Mouse (Mus musculus) MEL (cell line): ENCODE results near the gene Cdr2l.

Experiments used
- CTCF ChIP-seq, 3 experiments: IDR thresholded peaks in 2 of 3; conservative IDR thresholded peaks in 1 of 3; 2 replicates each; pipeline ENCODE4 v1.5.1; 2011 to 2012; ENCODE audit warnings: low read length in 3 of 3, low read depth in 2 of 3, mild to moderate bottlenecking in 2 of 3, improper control_type of control experiment in 1 of 3, inconsistent platforms in 1 of 3, mixed read lengths in 1 of 3, moderate library complexity in 1 of 3; ENCODE audit not compliant: control insufficient read depth in 1 of 3, insufficient read depth in 1 of 3, poor library complexity in 1 of 3, severe bottlenecking in 1 of 3
- EP300 ChIP-seq, 2 experiments: IDR thresholded peaks; 2 replicates each; pipeline ENCODE4 v1.6.1; 2011; ENCODE audit warnings: improper control_type of control experiment in 2 of 2, low read length in 2 of 2, low read depth in 1 of 2, mild to moderate bottlenecking in 1 of 2
- GATA1 ChIP-seq: IDR thresholded peaks from 2 replicates; pipeline ENCODE4 v1.6.1; 2011; ENCODE audit warnings: low read depth, low read length, improper control_type of control experiment
- MEF2A ChIP-seq: IDR thresholded peaks from 2 replicates; pipeline ENCODE4 v1.6.1; 2014; ENCODE audit warnings: low read depth, mild to moderate bottlenecking, inconsistent platforms, low read length, improper control_type of control experiment; ENCODE audit not compliant: poor library complexity, insufficient replicate concordance, severe bottlenecking; ENCODE audit errors: extremely low read depth
- POLR2A ChIP-seq, 2 experiments: IDR thresholded peaks; 2 replicates each; pipeline ENCODE4 v1.6.1; 2011 to 2012; ENCODE audit warnings: low read length in 2 of 2, mild to moderate bottlenecking in 2 of 2, control low read depth in 1 of 2, improper control_type of control experiment in 1 of 2, low read depth in 1 of 2, moderate library complexity in 1 of 2; ENCODE audit not compliant: control insufficient read depth in 1 of 2, insufficient read depth in 1 of 2, poor library complexity in 1 of 2

- TF ChIP-seq CTCF (IDR thresholded peaks at IDR 0.05 in 2 of 3, conservative IDR thresholded peaks at IDR 0.05 in 1 of 3; ENCODE audit: control insufficient read depth in 1 of 3, insufficient read depth in 1 of 3, low read depth in 2 of 3, low read length in 3 of 3, poor library complexity in 1 of 3, severe bottlenecking in 1 of 3) = peak; percentile 48 to 64 (median 56)
- no peak for TF ChIP-seq POLR2A (IDR thresholded peaks at IDR 0.05; ENCODE audit: control insufficient read depth in 1 of 2, insufficient read depth in 1 of 2, low read depth in 1 of 2, low read length in 2 of 2, poor library complexity in 1 of 2)
- TF ChIP-seq GATA1 = no peak
- TF ChIP-seq EP300 (IDR thresholded peaks at IDR 0.05; ENCODE audit: low read depth in 1 of 2, low read length in 2 of 2) = no peak
- TF ChIP-seq MEF2A = no peak
These were observed 58.3 kb downstream of the Cdr2l start, which contains the start of gene Trim80 for GRCm38 (mm10) chr11:115439906-115440595.
